Mouse (Mus musculus) bone marrow, adult 2 months (tissue): ENCODE measurements around the gene Ankrd13b.

ENCODE experiments used
- CTCF ChIP-seq: fragments of 200-500 bp; IDR thresholded peaks from 2 replicates; pipeline ENCODE4 v1.5.1; 2011; ENCODE audit warnings: low read length, control low read depth; ENCODE audit not compliant: control insufficient read depth, insufficient read depth
- POLR2A ChIP-seq: fragments of 200-500 bp; IDR thresholded peaks from 2 replicates; pipeline ENCODE4 v1.6.1; 2011; ENCODE audit warnings: low read depth, mild to moderate bottlenecking, control low read depth, low read length, borderline replicate concordance; ENCODE audit not compliant: control insufficient read depth

GRCm38 (mm10) chr11:77466544-77466943 is 22.9 kb downstream of the Ankrd13b start:
- TF ChIP-seq CTCF: no peak
- no peak for TF ChIP-seq POLR2A
